Comparison of ENCODE assay signal across 12 mouse cellular contexts in the genomic region with DNA sequence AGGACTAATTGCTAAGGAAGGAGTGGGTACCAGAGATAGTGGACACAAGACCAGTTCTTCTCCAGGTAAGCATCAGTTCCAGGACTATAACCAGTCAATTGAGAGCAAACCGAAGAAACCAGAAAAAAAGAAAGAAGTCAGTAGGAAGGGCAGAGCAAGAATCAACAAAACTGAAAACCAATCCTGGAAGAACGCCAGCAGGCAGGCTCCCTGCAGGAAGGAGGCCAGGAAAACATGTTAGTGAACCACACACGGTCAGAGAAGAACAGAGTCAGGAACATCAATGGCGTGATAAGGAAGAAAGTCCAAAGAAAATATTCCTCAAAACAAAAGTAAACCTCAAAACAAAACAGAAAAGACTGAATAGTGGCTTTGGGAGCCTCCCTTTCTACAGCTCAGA. TPM values are rescaled to one million over a fixed set of nuclear protein-coding genes. Genes with fewer than 3 reads are reported as not detected.
DNase-seq lines count a peak whose midpoint lies in the region; TF ChIP-seq lines count a peak whose summit lies in the region.
"Had no signal": no experiment of that assay in that cellular context is flagged by ENCODE, and none has a peak within 500 bp of the region (broad histone marks: within the 10 kb centered on the region; RNA-seq: fewer than 3 reads in every experiment).

No protein-coding gene starts in this region.

- intact Hi-C loops in gastrocnemius, adult 2 months (cut with DNase I), result no loop called here

- no peak for TF ChIP-seq CTCF in gastrocnemius, adult 2 months (IDR thresholded peaks at IDR 0.05)

- H3K4me3 ChIP-seq in gastrocnemius, adult 2 months, result no peak overlapping the region
- H3K4me3 ChIP-seq: liver, embryonic 13.5 days; myocyte had no signal

- peak; percentile 46 for DNase-seq in gastrocnemius, adult 2 months
- DNase-seq in gastrocnemius, postnatal 10 days, result no peak
- peak; percentile 47 for DNase-seq in kidney, postnatal 10 days
- DNase-seq in kidney, adult 18-20 months, result no peak
- peak; percentile 44 for DNase-seq in MN1 (ENCODE audit: low spot score)
- peak; percentile 50 to 58 for DNase-seq in kidney, postnatal 25 days
- DNase-seq in frontal cortex, postnatal 10 days (ENCODE audit: low spot score in 2 of 2), result no peak
- DNase-seq: cerebellum, adult 11-12 months; liver, embryonic 13.5 days; thymus, postnatal 4 days had no signal

- H3K27ac ChIP-seq in gastrocnemius, adult 2 months, result no peak overlapping the region
- H3K27ac ChIP-seq: liver, embryonic 13.5 days had no signal

RNA-seq across cellular contexts. Expression of gene Csnk1d, which starts 10.8 kb away (rescaled TPM):
- total RNA-seq in gastrocnemius, adult 2 months (2021), result 10 to 100 TPM; 50.0 to 53.7 TPM
- 10 to 100 TPM; 67.8 to 77.3 TPM for total RNA-seq in gastrocnemius, postnatal 10 days (2021)

RNA-seq across cellular contexts. Expression of gene Cd7, which starts 37.3 kb away (rescaled TPM):
- not detected for total RNA-seq in gastrocnemius, adult 2 months (2021)
- not detected for total RNA-seq in gastrocnemius, postnatal 10 days (2021)
- total RNA-seq: gastrocnemius, adult 18-20 months had no signal

RNA-seq across cellular contexts. Expression of gene Slc16a3, which starts 53.7 kb away (rescaled TPM):
- 100 to 1,000 TPM; 295 to 479 TPM for total RNA-seq in gastrocnemius, adult 2 months (2021)
- 100 to 1,000 TPM; 193 to 232 TPM for total RNA-seq in gastrocnemius, postnatal 10 days (2021)

Comparison
In these comparisons a context has a peak if more than half of its experiments do, and no peak if none do; other contexts are left out.
1. DNase-seq: peak in gastrocnemius, adult 2 months (single experiment), kidney, postnatal 10 days (single experiment), MN1 (single experiment) and kidney, postnatal 25 days (2 of 2); none in gastrocnemius, postnatal 10 days (single experiment), kidney, adult 18-20 months (single experiment) and frontal cortex, postnatal 10 days (0 of 2).